Mouse (Mus musculus) heart, embryonic 16.5 days (tissue): ENCODE results near the gene Hexa. TPM values are rescaled to one million over a fixed set of nuclear protein-coding genes. Genes with fewer than 3 reads are reported as not detected.

ENCODE experiments used
- ATAC-seq: fragments of 200-750 bp; cut with Nextera tagmentation; replicated peaks from 2 replicates; pipeline ENCODE4 v1.8.0; 2017; ENCODE audit warnings: moderate number of reproducible peaks; ENCODE audit not compliant: insufficient read depth, low FRiP score; ENCODE audit errors: extremely low read depth
- H3K27ac ChIP-seq: fragments of 300-500 bp; sonication (generic); 2 replicates; pipeline ENCODE4 v1.5.1; 2014; ENCODE audit warnings: mild to moderate bottlenecking, low read length, control low read depth, moderate library complexity
- H3K27me3 ChIP-seq: fragments of 300-500 bp; sonication (generic); 2 replicates; pipeline ENCODE4 v1.6.1; 2014; ENCODE audit warnings: low read length, mixed read lengths; ENCODE audit not compliant: control insufficient read depth, insufficient read depth
- H3K36me3 ChIP-seq: fragments of 300-500 bp; sonication (generic); 2 replicates; pipeline ENCODE4 v1.6.1; 2014; ENCODE audit not compliant: control insufficient read depth, insufficient read depth
- H3K4me1 ChIP-seq: fragments of 300-500 bp; sonication (generic); 2 replicates; pipeline ENCODE4 v1.6.1; 2014; ENCODE audit warnings: low read length, mixed read lengths; ENCODE audit not compliant: control insufficient read depth, insufficient read depth
- H3K4me2 ChIP-seq: fragments of 300-500 bp; sonication (generic); 2 replicates; pipeline ENCODE4 v1.6.1; 2014; ENCODE audit warnings: low read depth, mild to moderate bottlenecking, control low read depth, low read length
- H3K4me3 ChIP-seq: fragments of 300-500 bp; sonication (generic); 2 replicates; pipeline ENCODE4 v1.5.1; 2014; ENCODE audit warnings: mild to moderate bottlenecking, control low read depth, low read length
- H3K9ac ChIP-seq: fragments of 300-500 bp; sonication (generic); 2 replicates; pipeline ENCODE4 v1.6.1; 2014; ENCODE audit warnings: low read length, control low read depth
- H3K9me3 ChIP-seq: fragments of 300-500 bp; sonication (generic); replicated peaks from 2 replicates; pipeline ENCODE4 v1.6.1; 2016; ENCODE audit warnings: low read length; ENCODE audit not compliant: control insufficient read depth
- WGBS: fragments of 180-500 bp; shearing (Covaris S2); extraction: QIAGEN DNeasy Blood & Tissue Kit; methylation state at CpG from one replicate; pipeline ENCODE4 v1.1.7; 2014; 5-methylcytosine and 5-hydroxymethylcytosine counted together
- polyA plus RNA-seq: library from polyadenylated mRNA; unstranded; fragments of >200 nt; fragmentation: Nextera tagmentation; extraction: Ambion mirVana; gene quantifications from 2 replicates; pipeline ENCODE4 v1.2.1, GENCODE M21; 2015

The Hexa gene
- polyA plus RNA-seq, 1 experiment from 2014 or later = 76.3 TPM

DNA sequence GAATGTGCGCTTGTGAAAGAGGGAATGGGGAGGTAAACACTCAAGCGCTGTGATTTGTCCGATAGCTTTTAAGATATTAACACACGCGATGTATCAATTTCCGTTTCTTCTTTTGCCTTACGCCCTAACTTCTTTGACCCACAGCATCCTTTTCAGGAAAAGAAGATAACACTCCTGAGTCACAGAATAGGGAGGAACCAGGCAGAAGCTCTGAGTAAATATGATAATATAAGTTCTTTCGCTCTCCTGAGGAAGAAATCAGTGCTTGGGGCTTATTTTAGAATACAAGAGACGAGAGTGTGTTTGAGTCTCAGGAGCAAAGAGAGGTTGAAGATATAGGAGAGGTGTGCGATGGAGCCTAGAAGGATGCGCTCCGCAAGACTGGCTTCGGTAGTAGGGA lies 38.1 kb downstream of the Hexa start:
- peaks cover 25% of the 10 kb centered on the region for H3K27me3 ChIP-seq
- 11% methylated on average over 13 of the region's 13 CpGs for WGBS
- H3K9me3 ChIP-seq = no peaks in the 10 kb centered on the region
- no peak overlapping the region for H3K27ac ChIP-seq
- H3K9ac ChIP-seq = no peak overlapping the region
- ATAC-seq = no peak
- H3K4me3 ChIP-seq = peak overlapping the region; percentile 51
- H3K4me2 ChIP-seq = peak overlapping the region; percentile 70
- H3K36me3 ChIP-seq = no peaks in the 10 kb centered on the region
- H3K4me1 ChIP-seq = 0 out of 2 replicates have a peak, but pooled peaks cover 2% of the 10 kb centered on the region

- Histone ChIP-seq H3K4me1 (0 out of 2 replicates have a peak, but pooled peaks cover 2% of the 10 kb centered on the region), H3K4me3 (peak within 1 kb of the TSS; percentile 51), H3K9ac (no peak within 1 kb of the TSS), H3K4me2 (peak within 1 kb of the TSS; percentile 70), H3K36me3 (no peaks in the 10 kb centered on the region), H3K27ac (no peak within 1 kb of the TSS), H3K27me3 (peaks cover 25% of the 10 kb centered on the region), H3K9me3 (no peaks in the 10 kb centered on the region)
- under 1% methylated on average over 51 of the region's 61 CpGs for WGBS
- peak; percentile 98 for ATAC-seq
Observed at GRCm38 (mm10) chr9:59577844-59578504, 38.6 kb downstream of the Hexa start, which contains the start of gene Celf6. Celf6 (plus strand) TSS chr9:59577917.

GRCm38 (mm10) chr9:59578505-59578867 lies 39.1 kb downstream of the Hexa start:
- ATAC-seq = no peak
- Histone ChIP-seq H3K9ac (no peak overlapping the region), H3K4me1 (0 out of 2 replicates have a peak, but pooled peaks cover 2% of the 10 kb centered on the region), H3K27ac (no peak overlapping the region), H3K36me3 (no peaks in the 10 kb centered on the region), H3K9me3 (no peaks in the 10 kb centered on the region), H3K4me2 (peak overlapping the region; percentile 70), H3K4me3 (peak overlapping the region; percentile 51), H3K27me3 (peaks cover 25% of the 10 kb centered on the region)
- WGBS = under 1% methylated on average over 20 of the region's 20 CpGs

GRCm38 (mm10) chr9:59584871-59585308 lies 45.5 kb downstream of the Hexa start:
- 4% methylated on average over 13 of the region's 13 CpGs for whole genome bisulfite sequencing
- Histone ChIP-seq H3K9me3 (no peaks in the 10 kb centered on the region), H3K4me1 (no peaks in the 10 kb centered on the region), H3K27ac (no peak overlapping the region), H3K27me3 (peaks cover 22% of the 10 kb centered on the region; the same call in 1 of the 2 replicates), H3K4me2 (peak overlapping the region; percentile 57), H3K36me3 (no peaks in the 10 kb centered on the region), H3K9ac (0 out of 2 replicates have a peak overlapping the region, but pooled peaks have one; percentile 3), H3K4me3 (peak overlapping the region; percentile 31)
- peak; percentile 75 for ATAC-seq

DNA sequence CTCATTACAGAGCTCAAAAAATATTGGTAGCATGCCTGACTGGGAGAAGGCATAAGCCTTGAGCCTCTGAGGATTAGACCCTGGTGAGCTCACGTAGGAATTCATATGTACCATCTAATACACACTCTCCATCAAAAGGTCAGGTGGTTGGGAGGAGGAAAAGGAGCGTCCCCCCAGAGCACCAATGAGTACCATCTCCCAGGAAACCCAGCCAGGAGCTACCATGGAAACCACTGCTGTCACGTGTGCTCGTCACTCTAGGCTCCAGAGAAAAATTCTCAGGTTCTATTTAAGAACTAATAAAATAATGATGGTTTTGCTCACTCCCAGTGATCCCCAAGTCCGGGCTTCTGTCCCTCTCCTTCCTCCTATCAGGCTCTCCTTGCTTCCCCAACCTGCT lies 48.9 kb downstream of the Hexa start:
- WGBS = 67% methylated on average over 5 of the region's 5 CpGs
- Histone ChIP-seq H3K4me1 (no peaks in the 10 kb centered on the region), H3K9me3 (no peaks in the 10 kb centered on the region), H3K4me3 (no peak overlapping the region), H3K27ac (no peak overlapping the region), H3K27me3 (peaks cover 13% of the 10 kb centered on the region), H3K36me3 (no peaks in the 10 kb centered on the region), H3K4me2 (no peak overlapping the region), H3K9ac (no peak overlapping the region)
- ATAC-seq = no peak

GRCm38 (mm10) chr9:59588710-59589671 lies 49.7 kb downstream of the Hexa start:
- no peak for ATAC-seq
- Histone ChIP-seq H3K9me3 (no peaks in the 10 kb centered on the region), H3K4me2 (no peak overlapping the region), H3K27ac (no peak overlapping the region), H3K36me3 (no peaks in the 10 kb centered on the region), H3K4me3 (no peak overlapping the region), H3K27me3 (peaks cover 13% of the 10 kb centered on the region), H3K4me1 (no peaks in the 10 kb centered on the region), H3K9ac (no peak overlapping the region)
- 40% methylated on average over 12 of the region's 12 CpGs for WGBS

GRCm38 (mm10) chr9:59589703-59590439 lies 50.5 kb downstream of the Hexa start:
- H3K4me3 ChIP-seq = no peak overlapping the region
- H3K36me3 ChIP-seq = no peaks in the 10 kb centered on the region
- H3K27ac ChIP-seq = no peak overlapping the region
- no peaks in the 10 kb centered on the region for H3K9me3 ChIP-seq
- no peaks in the 10 kb centered on the region for H3K4me1 ChIP-seq
- no peak overlapping the region for H3K9ac ChIP-seq
- ATAC-seq = no peak
- no peak overlapping the region for H3K4me2 ChIP-seq
- peaks cover 13% of the 10 kb centered on the region for H3K27me3 ChIP-seq
- 60% methylated on average over 10 of the region's 10 CpGs for WGBS

DNA sequence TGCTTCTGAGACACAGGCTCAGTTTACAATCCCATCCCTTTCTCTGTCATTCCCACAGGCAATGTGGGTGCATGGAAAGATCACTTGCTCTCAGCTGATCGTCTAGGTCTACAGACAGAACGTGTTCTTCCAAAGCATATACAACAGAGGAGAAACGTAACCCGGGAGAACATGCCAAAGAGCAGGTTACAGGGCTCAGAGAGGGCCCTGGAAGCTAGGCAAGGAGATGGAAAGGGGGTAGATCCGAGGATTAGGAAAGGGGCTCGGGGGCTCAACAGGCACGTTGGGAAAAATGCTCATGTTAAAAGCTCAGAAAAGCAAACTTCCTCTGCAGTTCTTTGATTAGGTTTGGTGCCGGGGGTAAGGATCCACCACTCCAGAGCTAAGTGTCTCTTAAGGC lies 62.3 kb downstream of the Hexa start:
- Histone ChIP-seq H3K27me3 (peaks cover 34% of the 10 kb centered on the region), H3K27ac (no peak overlapping the region), H3K9me3 (no peaks in the 10 kb centered on the region), H3K4me2 (no peak overlapping the region), H3K36me3 (no peaks in the 10 kb centered on the region), H3K9ac (no peak overlapping the region), H3K4me1 (no peaks in the 10 kb centered on the region), H3K4me3 (no peak overlapping the region)
- WGBS = 64% methylated on average over 8 of the region's 8 CpGs
- ATAC-seq = no peak
